8 mouse cellular contexts compared by ENCODE assay signal in the genomic region with DNA sequence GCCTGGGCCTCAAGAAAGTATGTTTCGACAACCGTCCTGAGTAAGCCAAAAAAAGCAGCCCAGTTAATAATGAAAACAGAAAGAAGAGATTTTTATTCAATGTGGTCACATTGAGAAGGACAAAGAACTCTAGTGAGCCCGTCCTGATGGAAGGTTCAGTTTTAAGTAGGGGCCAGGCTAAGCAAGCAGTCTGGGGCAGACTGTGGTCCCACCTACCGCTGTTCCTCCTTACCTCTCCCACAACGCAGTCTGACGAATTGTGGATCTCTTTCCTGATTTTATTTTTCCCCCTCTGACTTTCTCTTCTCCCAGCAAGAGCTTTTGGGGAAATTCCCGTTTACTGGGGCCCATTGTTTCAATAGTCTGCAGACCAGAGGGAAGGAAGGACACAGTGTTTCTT. TPM values are rescaled to one million over a fixed set of nuclear protein-coding genes. Genes with fewer than 3 reads are reported as not detected.
DNase-seq lines count a peak whose midpoint lies in the region; ATAC-seq and TF ChIP-seq lines count a peak whose summit lies in the region.

No protein-coding gene starts in this region.

- intact Hi-C loops in left cerebral cortex, postnatal 10 days (cut with DNase I): no loop called here

- no peak for DNase-seq in kidney, postnatal 0 days (ENCODE audit: low spot score)
- DNase-seq in kidney, postnatal 10 days: no peak
- no peak for DNase-seq in hindbrain, postnatal 0 days (ENCODE audit: low spot score)
- DNase-seq in spleen, postnatal 36 days (ENCODE audit: low spot score in 2 of 2): no peak
- no peak for DNase-seq in left cerebral cortex, postnatal 10 days (ENCODE audit: extremely low spot score in 1 of 2, low spot score in 2 of 2)
- no peak for DNase-seq in spleen, postnatal 14 days (ENCODE audit: low spot score in 2 of 2)

- H3K79me2 ChIP-seq in myocyte (ENCODE audit: control insufficient read depth, insufficient read depth): no peaks in the 10 kb centered on the region

- peak overlapping the region; percentile 54 for H3K4me2 ChIP-seq in kidney, postnatal 0 days (ENCODE audit: low read length)
- peak overlapping the region; percentile 55 for H3K4me2 ChIP-seq in embryonic facial prominence, embryonic 12.5 days (replicated peaks)
- peak overlapping the region; percentile 51 for H3K4me2 ChIP-seq in hindbrain, postnatal 0 days (ENCODE audit: low read depth, low read length)
- H3K4me2 ChIP-seq in myocyte (ENCODE audit: low read depth): peak overlapping the region; percentile 88

- WGBS in kidney, postnatal 0 days: 6% methylated on average over 7 of the region's 7 CpGs
- 8% methylated on average over 7 of the region's 7 CpGs for whole genome bisulfite sequencing in embryonic facial prominence, embryonic 12.5 days
- 13% methylated on average over 7 of the region's 7 CpGs for WGBS in hindbrain, postnatal 0 days

- H3K27me3 ChIP-seq in kidney, postnatal 0 days (ENCODE audit: insufficient read depth, low read length): no peaks in the 10 kb centered on the region
- H3K27me3 ChIP-seq in embryonic facial prominence, embryonic 12.5 days: no peaks in the 10 kb centered on the region
- H3K27me3 ChIP-seq in hindbrain, postnatal 0 days (ENCODE audit: insufficient read depth, low read length): no peaks in the 10 kb centered on the region
- no peaks in the 10 kb centered on the region for H3K27me3 ChIP-seq in myocyte (ENCODE audit: control insufficient read depth, insufficient read depth, insufficient read length)

- H3K9ac ChIP-seq in kidney, postnatal 0 days (ENCODE audit: low read depth, low read length): peak overlapping the region; percentile 61; the same call in 1 of the 2 replicates
- 0 out of 2 replicates have a peak overlapping the region, but pooled peaks have one; percentile 20 for H3K9ac ChIP-seq in embryonic facial prominence, embryonic 12.5 days
- 0 out of 2 replicates have a peak overlapping the region, but pooled peaks have one; percentile 22 for H3K9ac ChIP-seq in hindbrain, postnatal 0 days (replicated peaks; ENCODE audit: low read length)

- H3K4me3 ChIP-seq in kidney, postnatal 0 days (replicated peaks; ENCODE audit: low read depth, low read length): no peak overlapping the region
- H3K4me3 ChIP-seq in embryonic facial prominence, embryonic 12.5 days: no peak overlapping the region
- H3K4me3 ChIP-seq in hindbrain, postnatal 0 days (ENCODE audit: low read length): no peak overlapping the region
- peak overlapping the region; percentile 16 for H3K4me3 ChIP-seq in myocyte

- H3ac ChIP-seq in myocyte (ENCODE audit: control insufficient read depth, insufficient read length): peak overlapping the region; percentile 40

- peaks cover 19% of the 10 kb centered on the region for H3K4me1 ChIP-seq in kidney, postnatal 0 days (replicated peaks; ENCODE audit: insufficient read depth, low read length)
- H3K4me1 ChIP-seq in embryonic facial prominence, embryonic 12.5 days: peaks cover 34% of the 10 kb centered on the region
- H3K4me1 ChIP-seq in hindbrain, postnatal 0 days (ENCODE audit: insufficient read depth, low read length): peaks cover 8% of the 10 kb centered on the region; the same call in 1 of the 2 replicates

- H3K27ac ChIP-seq in kidney, postnatal 0 days: peak overlapping the region; percentile 99
- H3K27ac ChIP-seq in embryonic facial prominence, embryonic 12.5 days: peak overlapping the region; percentile 100
- peak overlapping the region; percentile 90 for H3K27ac ChIP-seq in hindbrain, postnatal 0 days

- no peaks in the 10 kb centered on the region for H3K36me3 ChIP-seq in kidney, postnatal 0 days (ENCODE audit: insufficient read depth, low read length)
- H3K36me3 ChIP-seq in embryonic facial prominence, embryonic 12.5 days: no peaks in the 10 kb centered on the region
- no peaks in the 10 kb centered on the region for H3K36me3 ChIP-seq in hindbrain, postnatal 0 days (ENCODE audit: insufficient read depth, low read length)
- H3K36me3 ChIP-seq in myocyte (ENCODE audit: control insufficient read depth, insufficient read depth): no peaks in the 10 kb centered on the region

- ATAC-seq in kidney, postnatal 0 days (replicated peaks; ENCODE audit: low FRiP score, low read depth): no peak
- no peak for ATAC-seq in embryonic facial prominence, embryonic 12.5 days (ENCODE audit: insufficient number of reproducible peaks, insufficient read depth, low FRiP score, low TSS enrichment)
- ATAC-seq in hindbrain, postnatal 0 days: no peak

- no peak for TF ChIP-seq CTCF in kidney, postnatal 0 days (IDR thresholded peaks at IDR 0.05; ENCODE audit: low read depth)
- TF ChIP-seq CTCF in hindbrain, postnatal 0 days (IDR thresholded peaks at IDR 0.05; ENCODE audit: low read depth): no peak

- H3K9me3 ChIP-seq in kidney, postnatal 0 days (replicated peaks; ENCODE audit: low read length): no peaks in the 10 kb centered on the region
- no peaks in the 10 kb centered on the region for H3K9me3 ChIP-seq in embryonic facial prominence, embryonic 12.5 days
- H3K9me3 ChIP-seq in hindbrain, postnatal 0 days (ENCODE audit: low read length): no peaks in the 10 kb centered on the region

- TF ChIP-seq POLR2A in myocyte (IDR thresholded peaks at IDR 0.05; ENCODE audit: insufficient read length, low read depth): peak; percentile 3

TF ChIP-seq in myocyte, 11 proteins besides CTCF, POLR2A, EP300 and RAD21:
- TF ChIP-seq SRF (IDR thresholded peaks at IDR 0.05; ENCODE audit: control insufficient read depth, insufficient read length, low read depth) (no peak), TCF12 (IDR thresholded peaks at IDR 0.05; ENCODE audit: insufficient read depth, poor library complexity, severe bottlenecking) (no peak), MYOG (IDR thresholded peaks at IDR 0.05; ENCODE audit: control insufficient read depth in 1 of 3, insufficient read depth in 1 of 3, insufficient read length in 2 of 3, low read depth in 2 of 3) (no peak), TCF3 (IDR thresholded peaks at IDR 0.05; ENCODE audit: insufficient read length, low read depth) (no peak), POLR2AphosphoS2 (IDR thresholded peaks at IDR 0.05; ENCODE audit: insufficient read length, low read depth) (no peak), MAX (IDR thresholded peaks at IDR 0.05; ENCODE audit: low read depth) (no peak), CEBPB (IDR thresholded peaks at IDR 0.05; ENCODE audit: insufficient read depth, poor library complexity, severe bottlenecking) (no peak), USF1 (IDR thresholded peaks at IDR 0.05; ENCODE audit: low read depth) (no peak), E2F4 (IDR thresholded peaks at IDR 0.05; ENCODE audit: insufficient read depth) (no peak), REST (IDR thresholded peaks at IDR 0.05; ENCODE audit: insufficient read depth, insufficient read length) (no peak), MYOD1 (IDR thresholded peaks at IDR 0.05; ENCODE audit: control insufficient read depth in 1 of 3, insufficient read length in 2 of 3, low read depth in 2 of 3) (no peak)

RNA-seq across cellular contexts. Expression of gene Nedd4, which starts 21.5 kb away (rescaled TPM):
- polyA plus RNA-seq in kidney, postnatal 0 days (2015; fragmentation: Nextera tagmentation; extraction: Ambion mirVana): 377 and 437 TPM in 2 replicates
- polyA plus RNA-seq in embryonic facial prominence, embryonic 12.5 days (2016; fragmentation: Nextera tagmentation; extraction: Ambion mirVana): 722 and 756 TPM in 2 replicates
- 393 and 416 TPM in 2 replicates for total RNA-seq in hindbrain, postnatal 0 days (2014; rRNA removed)
- 340 and 356 TPM in 2 replicates for polyA plus RNA-seq in hindbrain, postnatal 0 days (2015; fragmentation: Nextera tagmentation; extraction: Ambion mirVana)
- 195 TPM for polyA plus RNA-seq in myocyte (2012; fragmentation: generic; extraction: Trizol)
- total RNA-seq in left cerebral cortex, postnatal 10 days (2021): 100 to 1,000 TPM; 338 to 346 TPM
